Mouse (Mus musculus): Measurements from ENCODE around the gene Fbxl16.
A peak's percentile ranks its signal among the peaks of the same experiment; 100 is the strongest.

Fbxl16 gene

GRCm38 (mm10) chr17:25808789-25809605, at the start of gene Fbxl16:
Fbxl16 (plus strand) TSS chr17:25809085.
- DNase-seq, result peak; percentile 78 to 80

GRCm38 (mm10) chr17:25760148-25760547, 48.7 kb upstream of the Fbxl16 start:
- no peak for DNase-seq

GRCm38 (mm10) chr17:25761561-25761970, 47.3 kb upstream of the Fbxl16 start:
- no peak for DNase-seq

GRCm38 (mm10) chr17:25762591-25762990, 46.3 kb upstream of the Fbxl16 start:
- DNase-seq, result no peak

GRCm38 (mm10) chr17:25765886-25766285, 43.0 kb upstream of the Fbxl16 start:
- no peak for DNase-seq

GRCm38 (mm10) chr17:25769331-25769730, 39.6 kb upstream of the Fbxl16 start:
- DNase-seq, result no peak

- DNase-seq, result peak; percentile 97 to 99
These were observed 35.2 kb upstream of the Fbxl16 start, which contains the start of gene Narfl for GRCm38 (mm10) chr17:25773549-25774120. Narfl (plus strand) TSS chr17:25773776.

- peak; percentile 53 to 67 for DNase-seq
These were observed 33.4 kb upstream of the Fbxl16 start for GRCm38 (mm10) chr17:25775318-25776062.

GRCm38 (mm10) chr17:25777948-25778347, 30.9 kb upstream of the Fbxl16 start:
- no peak for DNase-seq

- DNase-seq, result no peak
These were observed 27.5 kb upstream of the Fbxl16 start for GRCm38 (mm10) chr17:25781339-25781738.

GRCm38 (mm10) chr17:25783086-25783485, 25.8 kb upstream of the Fbxl16 start:
- DNase-seq, result peak; percentile 33 to 68

- no peak for DNase-seq
These were observed 24.9 kb upstream of the Fbxl16 start for GRCm38 (mm10) chr17:25783861-25784574.

GRCm38 (mm10) chr17:25785281-25785745, 23.6 kb upstream of the Fbxl16 start, which contains the start of gene Haghl:
Haghl (minus strand) TSS chr17:25785673.
- DNase-seq, result peak; percentile 97 to 99

- DNase-seq, result no peak
These were observed 22.6 kb upstream of the Fbxl16 start, which contains the start of gene Ccdc78 for GRCm38 (mm10) chr17:25786280-25786679. Ccdc78 (plus strand) TSS chr17:25786580.

GRCm38 (mm10) chr17:25786781-25787504, 21.9 kb upstream of the Fbxl16 start:
- no peak for DNase-seq

GRCm38 (mm10) chr17:25791320-25791842, 17.5 kb upstream of the Fbxl16 start:
- no peak for DNase-seq

- peak; percentile 77 to 88 for DNase-seq
These were observed 16.9 kb upstream of the Fbxl16 start for GRCm38 (mm10) chr17:25791843-25792527.

- DNase-seq, result peak; percentile 89
These were observed 16.3 kb upstream of the Fbxl16 start, which contains the start of gene Fam173a for GRCm38 (mm10) chr17:25792615-25793014. Fam173a (minus strand) TSS chr17:25792901.

- DNase-seq, result no peak
These were observed 14.7 kb upstream of the Fbxl16 start for GRCm38 (mm10) chr17:25794197-25794596.

- DNase-seq, result no peak
These were observed 13.9 kb upstream of the Fbxl16 start for GRCm38 (mm10) chr17:25794998-25795397.

GRCm38 (mm10) chr17:25795609-25796092, 13.2 kb upstream of the Fbxl16 start, which contains the start of gene AC134908.4:
AC134908.4 (minus strand) TSS chr17:25795659.
- DNase-seq, result peak; percentile 79 to 83

Measured in kidney, postnatal 36 days (tissue).